Comparison of ENCODE assay signal across 8 mouse cellular contexts in genomic region chr10:122985252-122985514, GRCm38 (mm10).
A peak's percentile ranks its signal among the peaks of the same experiment; 100 is the strongest.
DNase-seq lines count a peak whose midpoint lies in the region; ATAC-seq and TF ChIP-seq lines count a peak whose summit lies in the region.

No protein-coding gene starts in this region.

- H3K4me2 ChIP-seq in midbrain, embryonic 16.5 days (ENCODE audit: low read length), result peak overlapping the region; percentile 70

- peak; percentile 19 for DNase-seq in gastrocnemius, adult 18-20 months (ENCODE audit: low spot score)
- DNase-seq in gastrocnemius, postnatal 25 days, result no peak
- DNase-seq in 3T3-L1 (ENCODE audit: low read depth, low spot score), result peak; percentile 61
- DNase-seq in c-Kit-positive CD71-positive TER-119-negative erythroid progenitor cells, embryonic 14.5 days (ENCODE audit: low read depth), result peak; percentile 27
- DNase-seq in heart, postnatal 4 days, result peak; percentile 60
- no peak for DNase-seq in liver, adult 2 months (ENCODE audit: extremely low read depth, low read depth, low spot score)

- H3K27me3 ChIP-seq in liver, adult 2 months (ENCODE audit: control insufficient read depth, insufficient read depth, low read length), result no peaks in the 10 kb centered on the region
- no peaks in the 10 kb centered on the region for H3K27me3 ChIP-seq in midbrain, embryonic 16.5 days (ENCODE audit: control insufficient read depth, insufficient read depth, low read depth, low read length)

- ATAC-seq in midbrain, embryonic 16.5 days, result no peak
- ATAC-seq in cerebellum, adult (ENCODE audit: insufficient number of reproducible peaks, low FRiP score, low TSS enrichment), result no peak

- H3K9ac ChIP-seq in liver, adult 2 months (ENCODE audit: low read depth, low read length), result peak overlapping the region; percentile 90
- peak overlapping the region; percentile 89 for H3K9ac ChIP-seq in midbrain, embryonic 16.5 days (ENCODE audit: low read depth, low read length)

- peaks cover 4% of the 10 kb centered on the region; the same call in 1 of the 2 replicates for H3K4me1 ChIP-seq in liver, adult 2 months (ENCODE audit: control insufficient read depth, insufficient read depth, low read length)
- peaks cover 23% of the 10 kb centered on the region for H3K4me1 ChIP-seq in midbrain, embryonic 16.5 days (ENCODE audit: control insufficient read depth, insufficient read depth, low read length)

- no peak for TF ChIP-seq POLR2A in liver, adult 2 months (IDR thresholded peaks at IDR 0.05; ENCODE audit: extremely low read depth, insufficient read depth, low read length)

- H3K27ac ChIP-seq in liver, adult 2 months (replicated peaks; ENCODE audit: insufficient read depth, low read depth, low read length), result peak overlapping the region; percentile 69
- H3K27ac ChIP-seq in midbrain, embryonic 16.5 days (ENCODE audit: low read length), result peak overlapping the region; percentile 98

- TF ChIP-seq CTCF in liver, adult 2 months (IDR thresholded peaks at IDR 0.05; ENCODE audit: low read depth, low read length), result no peak

- no peaks in the 10 kb centered on the region for H3K36me3 ChIP-seq in liver, adult 2 months (ENCODE audit: control insufficient read depth, insufficient read depth, low read length)
- H3K36me3 ChIP-seq in midbrain, embryonic 16.5 days (ENCODE audit: control insufficient read depth, insufficient read depth, low read length), result 0 out of 2 replicates have a peak, but pooled peaks cover 2% of the 10 kb centered on the region

- WGBS in liver, adult 2 months, result under 1% methylated on average over 37 of the region's 37 CpGs
- WGBS in midbrain, embryonic 16.5 days, result under 1% methylated on average over 37 of the region's 37 CpGs

- no peaks in the 10 kb centered on the region for H3K9me3 ChIP-seq in midbrain, embryonic 16.5 days (replicated peaks; ENCODE audit: control insufficient read depth, low read length, poor library complexity, severe bottlenecking)

- peak overlapping the region; percentile 98 for H3K4me3 ChIP-seq in liver, adult 2 months (ENCODE audit: insufficient read depth, low read depth, low read length)
- H3K4me3 ChIP-seq in midbrain, embryonic 16.5 days (ENCODE audit: low read depth, low read length), result peak overlapping the region; percentile 95

- H3K79me2 ChIP-seq in liver, adult 2 months (ENCODE audit: control insufficient read depth, insufficient read depth, low read length), result 0 out of 2 replicates have a peak, but pooled peaks cover 3% of the 10 kb centered on the region

Comparison
In these comparisons a context has a peak if more than half of its experiments do, and no peak if none do; other contexts are left out.
1. DNase-seq: peak in gastrocnemius, adult 18-20 months (single experiment), 3T3-L1 (single experiment), c-Kit-positive CD71-positive TER-119-negative erythroid progenitor cells, embryonic 14.5 days (single experiment) and heart, postnatal 4 days (single experiment); none in gastrocnemius, postnatal 25 days (single experiment) and liver, adult 2 months (single experiment).